Mouse (Mus musculus): ENCODE data around the gene Mrto4. TPM values are rescaled to one million over a fixed set of nuclear protein-coding genes. Genes with fewer than 3 reads are reported as not detected.

Gene Mrto4
- polyA plus RNA-seq, 1 experiment = 115 TPM

DNA sequence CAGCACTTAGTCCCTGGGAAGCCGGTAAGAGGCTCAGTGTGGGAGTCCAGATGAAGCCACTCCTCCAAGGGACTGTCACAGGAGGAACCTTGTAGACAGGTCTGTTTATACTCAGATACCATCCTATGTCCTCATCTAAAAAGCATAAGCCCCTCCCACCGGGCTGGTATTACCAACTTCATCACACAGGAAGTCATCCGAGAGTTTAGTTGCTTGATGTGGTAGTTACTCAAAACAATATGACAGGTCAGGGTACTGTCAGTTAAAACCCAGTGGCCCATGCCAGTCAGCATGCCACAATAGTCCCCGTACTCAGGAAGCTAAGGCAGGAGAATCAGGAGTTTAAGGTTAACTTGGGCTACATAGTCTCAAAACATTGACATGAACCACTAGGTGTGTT, 32.6 kb downstream of the Mrto4 start:
- H3K4me2 ChIP-seq (ENCODE audit: low read depth) = no peak overlapping the region
- H3K4me3 ChIP-seq = no peak overlapping the region
- H3K27me3 ChIP-seq (ENCODE audit: control insufficient read depth, insufficient read depth, insufficient read length) = no peaks in the 10 kb centered on the region
- H3K79me2 ChIP-seq (ENCODE audit: control insufficient read depth, insufficient read depth) = no peaks in the 10 kb centered on the region
- no peak overlapping the region for H3ac ChIP-seq (ENCODE audit: control insufficient read depth, insufficient read length)
- no peak for TF ChIP-seq REST (IDR thresholded peaks at IDR 0.05; ENCODE audit: insufficient read depth, insufficient read length)
- no peak for TF ChIP-seq E2F4 (IDR thresholded peaks at IDR 0.05; ENCODE audit: insufficient read depth)
- TF ChIP-seq CEBPB (IDR thresholded peaks at IDR 0.05; ENCODE audit: insufficient read depth, poor library complexity, severe bottlenecking) = no peak
- TF ChIP-seq TCF12 (IDR thresholded peaks at IDR 0.05; ENCODE audit: insufficient read depth, poor library complexity, severe bottlenecking) = no peak
- no peak for TF ChIP-seq SRF (IDR thresholded peaks at IDR 0.05; ENCODE audit: control insufficient read depth, insufficient read length, low read depth)
- TF ChIP-seq MAX (IDR thresholded peaks at IDR 0.05; ENCODE audit: low read depth) = no peak
- TF ChIP-seq TCF3 (IDR thresholded peaks at IDR 0.05; ENCODE audit: insufficient read length, low read depth) = no peak
- no peak for TF ChIP-seq MYOG (IDR thresholded peaks at IDR 0.05; ENCODE audit: control insufficient read depth in 1 of 3, insufficient read depth in 1 of 3, insufficient read length in 2 of 3, low read depth in 2 of 3)
- no peak for TF ChIP-seq USF1 (IDR thresholded peaks at IDR 0.05; ENCODE audit: low read depth)
- no peak for TF ChIP-seq POLR2AphosphoS2 (IDR thresholded peaks at IDR 0.05; ENCODE audit: insufficient read length, low read depth)
- no peak for TF ChIP-seq MYOD1 (IDR thresholded peaks at IDR 0.05; ENCODE audit: control insufficient read depth in 1 of 3, insufficient read length in 2 of 3, low read depth in 2 of 3)
- TF ChIP-seq POLR2A (IDR thresholded peaks at IDR 0.05; ENCODE audit: insufficient read length, low read depth) = no peak
- no peaks in the 10 kb centered on the region for H3K36me3 ChIP-seq (ENCODE audit: control insufficient read depth, insufficient read depth)

- Histone ChIP-seq H3K4me2 (ENCODE audit: low read depth) (no peak overlapping the region), H3K4me3 (no peak overlapping the region), H3K36me3 (ENCODE audit: control insufficient read depth, insufficient read depth) (no peaks in the 10 kb centered on the region), H3K79me2 (ENCODE audit: control insufficient read depth, insufficient read depth) (no peaks in the 10 kb centered on the region), H3ac (ENCODE audit: control insufficient read depth, insufficient read length) (no peak overlapping the region), H3K27me3 (ENCODE audit: control insufficient read depth, insufficient read depth, insufficient read length) (no peaks in the 10 kb centered on the region)
- no peak for TF ChIP-seq MAX (IDR thresholded peaks at IDR 0.05; ENCODE audit: low read depth)
- TF ChIP-seq REST (IDR thresholded peaks at IDR 0.05; ENCODE audit: insufficient read depth, insufficient read length) = no peak
- TF ChIP-seq POLR2AphosphoS2 (IDR thresholded peaks at IDR 0.05; ENCODE audit: insufficient read length, low read depth) = no peak
- TF ChIP-seq USF1 (IDR thresholded peaks at IDR 0.05; ENCODE audit: low read depth) = no peak
- no peak for TF ChIP-seq POLR2A (IDR thresholded peaks at IDR 0.05; ENCODE audit: insufficient read length, low read depth)
These were observed 33.9 kb downstream of the Mrto4 start for GRCm38 (mm10) chr4:139318449-139318848.

- Histone ChIP-seq H3K36me3 (ENCODE audit: control insufficient read depth, insufficient read depth) (no peaks in the 10 kb centered on the region), H3K79me2 (ENCODE audit: control insufficient read depth, insufficient read depth) (no peaks in the 10 kb centered on the region), H3ac (ENCODE audit: control insufficient read depth, insufficient read length) (no peak overlapping the region), H3K4me3 (no peak overlapping the region), H3K27me3 (ENCODE audit: control insufficient read depth, insufficient read depth, insufficient read length) (no peaks in the 10 kb centered on the region), H3K4me2 (ENCODE audit: low read depth) (no peak overlapping the region)
- TF ChIP-seq MYOG (IDR thresholded peaks at IDR 0.05; ENCODE audit: control insufficient read depth in 1 of 3, insufficient read depth in 1 of 3, insufficient read length in 2 of 3, low read depth in 2 of 3) (no peak), MYOD1 (IDR thresholded peaks at IDR 0.05; ENCODE audit: control insufficient read depth in 1 of 3, insufficient read length in 2 of 3, low read depth in 2 of 3) (no peak), E2F4 (IDR thresholded peaks at IDR 0.05; ENCODE audit: insufficient read depth) (no peak), POLR2AphosphoS2 (IDR thresholded peaks at IDR 0.05; ENCODE audit: insufficient read length, low read depth) (no peak), REST (IDR thresholded peaks at IDR 0.05; ENCODE audit: insufficient read depth, insufficient read length) (no peak), POLR2A (IDR thresholded peaks at IDR 0.05; ENCODE audit: insufficient read length, low read depth) (no peak), CEBPB (IDR thresholded peaks at IDR 0.05; ENCODE audit: insufficient read depth, poor library complexity, severe bottlenecking) (no peak), USF1 (IDR thresholded peaks at IDR 0.05; ENCODE audit: low read depth) (no peak), TCF12 (IDR thresholded peaks at IDR 0.05; ENCODE audit: insufficient read depth, poor library complexity, severe bottlenecking) (no peak), MAX (IDR thresholded peaks at IDR 0.05; ENCODE audit: low read depth) (no peak), SRF (IDR thresholded peaks at IDR 0.05; ENCODE audit: control insufficient read depth, insufficient read length, low read depth) (no peak), TCF3 (IDR thresholded peaks at IDR 0.05; ENCODE audit: insufficient read length, low read depth) (no peak)
These were observed 39.7 kb downstream of the Mrto4 start for GRCm38 (mm10) chr4:139312632-139313031.

GRCm38 (mm10) chr4:139311707-139312106, 40.7 kb downstream of the Mrto4 start:
- peak overlapping the region; percentile 76 for H3K4me2 ChIP-seq (ENCODE audit: low read depth)
- peak overlapping the region; percentile 43 for H3K4me3 ChIP-seq
- no peaks in the 10 kb centered on the region for H3K36me3 ChIP-seq (ENCODE audit: control insufficient read depth, insufficient read depth)
- no peaks in the 10 kb centered on the region for H3K27me3 ChIP-seq (ENCODE audit: control insufficient read depth, insufficient read depth, insufficient read length)
- H3ac ChIP-seq (ENCODE audit: control insufficient read depth, insufficient read length) = no peak overlapping the region
- H3K79me2 ChIP-seq (ENCODE audit: control insufficient read depth, insufficient read depth) = no peaks in the 10 kb centered on the region
- no peak for TF ChIP-seq E2F4 (IDR thresholded peaks at IDR 0.05; ENCODE audit: insufficient read depth)

GRCm38 (mm10) chr4:139310899-139311701, 41.3 kb downstream of the Mrto4 start:
- H3K4me2 ChIP-seq (ENCODE audit: low read depth) = peak overlapping the region; percentile 76
- H3ac ChIP-seq (ENCODE audit: control insufficient read depth, insufficient read length) = peak overlapping the region; percentile 47
- TF ChIP-seq SRF (IDR thresholded peaks at IDR 0.05; ENCODE audit: control insufficient read depth, insufficient read length, low read depth) (no peak), TCF3 (IDR thresholded peaks at IDR 0.05; ENCODE audit: insufficient read length, low read depth) (no peak), TCF12 (IDR thresholded peaks at IDR 0.05; ENCODE audit: insufficient read depth, poor library complexity, severe bottlenecking) (no peak), POLR2A (IDR thresholded peaks at IDR 0.05; ENCODE audit: insufficient read length, low read depth) (no peak)
- no peaks in the 10 kb centered on the region for H3K27me3 ChIP-seq (ENCODE audit: control insufficient read depth, insufficient read depth, insufficient read length)
- H3K79me2 ChIP-seq (ENCODE audit: control insufficient read depth, insufficient read depth) = no peaks in the 10 kb centered on the region
- H3K36me3 ChIP-seq (ENCODE audit: control insufficient read depth, insufficient read depth) = no peaks in the 10 kb centered on the region
- H3K4me3 ChIP-seq = peak overlapping the region; percentile 43
